Mouse (Mus musculus) ovary, postnatal 14 days (tissue): ENCODE data around the gene Prrt2.

ENCODE experiments used
- DNase-seq: peaks from one replicate; pipeline ENCODE4 v3.0.0; 2022; ENCODE audit warnings: low spot score

Prrt2 gene

GRCm38 (mm10) chr7:127020031-127020430 lies 980 bp downstream of the Prrt2 start:
- DNase-seq: no peak

GRCm38 (mm10) chr7:127019306-127019960 lies 1.6 kb downstream of the Prrt2 start:
- no peak for DNase-seq

GRCm38 (mm10) chr7:127018416-127019305 lies 2.4 kb downstream of the Prrt2 start:
- no peak for DNase-seq

- DNase-seq: no peak
Measured at GRCm38 (mm10) chr7:127017950-127018345, 3.1 kb downstream of the Prrt2 start.

GRCm38 (mm10) chr7:127016971-127017949 lies 3.8 kb downstream of the Prrt2 start, which contains the start of gene Pagr1a:
Gene Pagr1a (minus strand): TSS chr7:127017352.
- DNase-seq: peak; percentile 89

GRCm38 (mm10) chr7:127016486-127016938 lies 4.5 kb downstream of the Prrt2 start:
- DNase-seq: peak; percentile 43

GRCm38 (mm10) chr7:127016481-127016485 lies 4.7 kb downstream of the Prrt2 start, which contains the start of gene Pagr1b:
Gene Pagr1b (minus strand): TSS chr7:127016484.
- DNase-seq: no peak

- no peak for DNase-seq
Measured at GRCm38 (mm10) chr7:127016081-127016480, 4.9 kb downstream of the Prrt2 start.

GRCm38 (mm10) chr7:127014993-127015392 lies 6.0 kb downstream of the Prrt2 start:
- no peak for DNase-seq

- DNase-seq: no peak
Measured at GRCm38 (mm10) chr7:127014320-127014719, 6.7 kb downstream of the Prrt2 start, which contains the start of gene Mvp. Gene Mvp (minus strand): TSS chr7:127014621.

- DNase-seq: no peak
Measured at GRCm38 (mm10) chr7:127013385-127013784, 7.6 kb downstream of the Prrt2 start.

- DNase-seq: no peak
Measured at GRCm38 (mm10) chr7:127012845-127013244, 8.2 kb downstream of the Prrt2 start.

- no peak for DNase-seq
Measured at GRCm38 (mm10) chr7:127012374-127012773, 8.6 kb downstream of the Prrt2 start.

- DNase-seq: no peak
Measured at GRCm38 (mm10) chr7:127011717-127012116, 9.3 kb downstream of the Prrt2 start.

- DNase-seq: no peak
Measured at GRCm38 (mm10) chr7:127011051-127011450, 10.0 kb downstream of the Prrt2 start.

GRCm38 (mm10) chr7:127009307-127010085 lies 11.5 kb downstream of the Prrt2 start:
- no peak for DNase-seq

- peak; percentile 54 for DNase-seq
Measured at GRCm38 (mm10) chr7:127008239-127009019, 12.6 kb downstream of the Prrt2 start.

- DNase-seq: no peak
Measured at GRCm38 (mm10) chr7:127007313-127008024, 13.5 kb downstream of the Prrt2 start.

GRCm38 (mm10) chr7:127004122-127004875 lies 16.7 kb downstream of the Prrt2 start:
- no peak for DNase-seq
